Mouse (Mus musculus) CD8-positive naive resting alpha-beta T cell, adult 2 months (primary cell): ENCODE data around the gene Ppp1r3e.
A peak's percentile ranks its signal among the peaks of the same experiment; 100 is the strongest.

ENCODE experiments used
- DNase-seq, 2 experiments: peaks; one replicate each; pipeline ENCODE4 v3.0.0; 2022; ENCODE audit warnings: low read depth in 2 of 2, low spot score in 2 of 2

Ppp1r3e gene

DNA sequence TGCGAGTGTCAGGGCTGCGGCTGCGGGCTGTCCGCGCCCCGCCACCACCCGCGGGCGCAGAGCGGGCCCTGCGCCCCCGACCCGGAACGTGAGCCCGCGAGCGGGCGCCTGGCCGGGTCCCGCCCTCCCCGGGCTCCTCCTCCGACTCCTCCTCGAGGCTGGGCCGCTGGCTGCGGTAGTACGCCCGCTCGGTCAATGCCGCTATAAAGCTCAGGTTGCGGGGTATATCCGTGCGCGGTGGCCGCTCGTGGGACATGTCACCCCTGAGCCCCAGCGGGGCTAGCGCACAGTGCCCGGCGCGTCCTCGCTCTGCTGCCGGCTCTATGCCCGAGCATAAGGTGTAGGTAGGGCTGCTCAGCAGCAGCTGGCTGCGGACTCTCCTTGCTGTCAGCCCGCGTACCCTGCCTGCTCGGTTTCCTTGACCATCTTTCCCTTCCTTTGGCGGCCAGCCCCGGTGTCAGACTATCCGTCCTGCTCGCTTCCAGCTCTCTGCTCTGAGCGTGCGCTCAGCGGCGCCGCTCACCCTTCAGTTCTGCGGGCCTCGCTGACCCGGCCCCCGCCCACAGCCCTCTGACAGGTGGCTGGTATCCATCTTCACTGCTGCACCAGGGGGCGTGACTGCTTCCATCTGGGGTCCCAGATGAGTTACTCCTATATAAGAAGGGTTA, at the start of gene Ppp1r3e:
Ppp1r3e (minus strand) TSS at position 503 of the 668 bp plus-strand sequence.
- DNase-seq = peak; percentile 47

DNA sequence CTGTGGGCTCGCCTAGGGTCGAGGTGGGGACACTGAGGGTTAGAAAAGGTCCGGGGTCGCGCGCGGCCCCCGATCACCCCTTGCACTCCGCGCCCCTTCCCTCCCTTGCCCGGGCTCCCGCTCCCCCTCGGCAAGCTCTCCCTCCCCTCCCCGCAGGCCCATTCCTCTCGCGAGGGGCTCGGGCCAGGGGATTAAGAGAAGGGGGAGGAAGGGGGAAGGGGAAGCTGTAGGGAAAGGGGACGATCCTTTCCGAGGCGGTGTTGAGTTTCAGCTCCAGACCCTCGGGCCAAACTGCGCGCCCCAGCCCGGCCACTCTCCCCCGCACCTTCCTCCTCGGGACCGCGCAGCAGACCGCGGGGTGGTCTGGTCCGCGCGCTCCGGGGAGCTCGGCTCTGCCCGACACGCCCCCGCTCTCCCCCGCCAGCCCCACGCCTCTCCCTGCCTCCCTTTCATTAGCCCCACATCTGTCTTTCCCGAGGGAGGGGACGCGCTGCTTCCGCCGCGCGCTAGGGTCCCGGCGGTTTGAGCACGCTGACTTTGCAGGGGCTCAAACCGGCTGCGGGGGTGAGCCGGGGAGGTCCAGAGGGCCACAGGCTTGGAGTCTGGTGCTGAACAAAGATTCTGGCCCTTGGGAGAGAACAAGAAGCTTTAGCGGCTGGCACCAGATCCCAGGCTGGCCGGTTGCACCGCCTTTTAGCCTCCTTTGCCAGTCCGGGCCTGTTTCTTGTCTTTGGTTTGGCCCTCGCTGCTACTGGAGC, 49.2 kb upstream of the Ppp1r3e start:
- no peak for DNase-seq

- no peak for DNase-seq
Observed at GRCm38 (mm10) chr14:54925349-54926342, 48.3 kb upstream of the Ppp1r3e start, which contains the start of gene Efs. Efs (minus strand) TSS chr14:54926126.

DNA sequence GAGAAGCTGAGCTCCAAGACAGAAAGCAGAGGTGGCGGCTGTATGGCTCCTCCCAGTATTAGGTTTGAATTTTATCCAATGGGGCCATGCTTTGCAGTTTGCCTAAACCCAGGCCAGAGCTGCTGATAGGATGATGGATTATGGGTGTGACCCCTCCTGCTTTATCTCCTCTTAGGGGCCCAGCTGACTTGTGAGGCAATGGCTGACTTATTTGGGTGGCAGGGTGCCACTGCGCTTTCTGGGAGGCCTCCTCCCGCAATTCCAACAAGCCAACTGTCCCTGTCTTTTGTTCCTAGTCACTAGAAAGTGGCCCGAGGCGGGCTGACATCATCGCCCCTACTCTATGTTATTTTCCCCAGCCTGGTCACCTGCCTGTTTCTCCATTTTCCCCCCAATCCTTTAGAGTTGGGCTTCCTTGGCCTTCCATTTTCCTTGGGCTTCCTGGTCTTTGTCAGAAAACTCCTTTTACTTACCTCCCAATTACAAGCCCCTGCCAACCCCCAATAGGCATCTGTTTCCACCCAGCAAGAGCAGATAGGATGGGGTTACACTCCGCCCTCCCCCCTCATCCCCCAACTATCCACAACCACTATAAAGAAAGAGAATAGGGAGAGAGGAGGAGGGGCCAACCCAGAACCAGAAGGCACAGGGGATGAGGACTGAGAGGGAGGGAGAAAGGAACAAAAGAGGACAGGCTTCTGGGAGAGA, 47.4 kb upstream of the Ppp1r3e start:
- DNase-seq = no peak

DNA sequence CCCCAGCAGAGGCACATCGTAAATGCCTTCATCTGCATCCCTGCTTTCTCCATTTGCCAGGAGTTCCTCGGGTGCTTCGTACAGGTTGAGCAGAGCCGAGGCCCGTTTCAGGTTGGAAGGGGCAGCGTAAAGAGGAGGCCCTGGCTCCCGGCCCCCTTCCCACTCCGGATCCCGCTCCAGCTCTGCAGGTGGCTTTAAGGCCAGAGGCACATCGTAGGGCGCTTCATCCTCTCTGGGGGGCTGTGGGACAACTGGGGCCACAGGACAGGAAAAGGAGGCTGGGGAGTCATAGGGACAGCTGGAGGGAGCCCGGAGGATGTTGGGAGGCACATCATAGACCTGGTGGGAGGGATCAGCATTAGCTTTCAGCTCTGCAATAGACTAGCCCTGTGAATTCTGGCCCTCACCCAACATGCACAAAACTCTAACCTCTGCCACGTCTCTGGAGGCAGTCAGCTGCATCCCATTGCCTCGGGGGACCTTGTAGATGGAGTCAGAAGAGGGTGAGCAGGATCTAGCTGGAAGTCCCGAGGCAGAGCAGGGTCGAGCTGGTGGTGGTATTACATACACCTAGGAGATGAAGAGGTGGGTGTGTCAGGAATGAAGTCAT, 42.8 kb upstream of the Ppp1r3e start:
- no peak for DNase-seq

GRCm38 (mm10) chr14:54913343-54913742, 36.0 kb upstream of the Ppp1r3e start:
- no peak for DNase-seq

DNA sequence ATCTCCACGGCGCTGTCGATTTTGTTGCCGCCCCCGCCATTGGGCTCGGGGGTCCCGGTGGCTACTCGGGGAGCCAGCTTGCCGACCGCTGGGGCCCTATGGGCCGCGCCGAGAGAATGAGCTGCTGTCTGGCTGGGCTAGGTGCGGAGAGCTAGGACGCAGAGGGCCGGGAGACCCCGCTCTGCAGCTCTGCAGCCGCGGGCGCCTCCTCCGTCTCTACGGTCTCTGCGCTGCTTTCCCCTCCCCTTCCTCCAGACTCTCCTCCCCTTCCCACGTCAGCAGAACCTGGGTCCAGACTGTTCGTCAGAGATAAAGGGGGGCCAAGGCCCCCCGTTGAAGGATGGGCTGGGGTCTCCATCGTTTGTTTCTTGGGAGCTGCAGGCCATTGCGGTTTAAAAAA, 35.5 kb upstream of the Ppp1r3e start, which contains the start of gene Slc22a17:
Slc22a17 (minus strand) TSS at position 247 of the 400 bp plus-strand sequence.
- peak in 1 of 2 experiments; percentile 16 for DNase-seq

DNA sequence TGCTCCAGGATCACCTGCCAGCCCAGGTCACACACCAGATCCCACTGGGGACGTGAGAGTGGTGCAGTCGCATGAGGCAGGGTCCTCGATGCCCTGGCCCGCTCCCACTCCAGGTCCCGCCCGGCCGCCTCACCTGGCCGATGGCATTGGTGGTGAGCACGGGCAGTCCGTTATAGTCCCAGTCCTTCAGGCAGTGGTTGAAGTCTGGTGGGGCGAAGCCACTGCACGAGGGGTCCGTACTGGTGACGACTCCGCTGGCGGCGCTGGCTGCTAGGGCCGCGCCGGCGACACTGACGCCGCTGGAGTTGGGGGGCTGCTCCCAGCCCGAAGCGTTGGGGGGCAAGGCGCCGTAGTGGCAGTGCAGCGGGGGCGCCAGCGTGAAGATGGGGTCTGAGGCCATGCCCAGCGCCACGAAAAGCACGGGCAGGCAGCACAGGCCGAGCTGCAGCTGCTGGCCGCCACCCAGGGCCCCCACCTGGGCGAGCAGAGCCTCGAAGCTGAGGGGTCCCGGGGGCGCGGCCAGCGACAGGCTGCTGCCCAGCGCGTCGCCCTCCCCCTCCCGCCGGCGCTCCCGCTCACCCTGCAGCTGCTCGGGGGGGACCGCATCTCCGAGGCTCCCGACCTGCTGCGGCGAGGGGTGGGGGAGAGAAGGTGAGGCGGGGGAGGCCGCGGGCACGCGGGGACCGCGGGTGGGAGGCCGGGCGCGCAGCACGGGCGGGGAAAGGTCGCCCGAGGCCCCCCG, 34.9 kb upstream of the Ppp1r3e start:
- DNase-seq = no peak

DNA sequence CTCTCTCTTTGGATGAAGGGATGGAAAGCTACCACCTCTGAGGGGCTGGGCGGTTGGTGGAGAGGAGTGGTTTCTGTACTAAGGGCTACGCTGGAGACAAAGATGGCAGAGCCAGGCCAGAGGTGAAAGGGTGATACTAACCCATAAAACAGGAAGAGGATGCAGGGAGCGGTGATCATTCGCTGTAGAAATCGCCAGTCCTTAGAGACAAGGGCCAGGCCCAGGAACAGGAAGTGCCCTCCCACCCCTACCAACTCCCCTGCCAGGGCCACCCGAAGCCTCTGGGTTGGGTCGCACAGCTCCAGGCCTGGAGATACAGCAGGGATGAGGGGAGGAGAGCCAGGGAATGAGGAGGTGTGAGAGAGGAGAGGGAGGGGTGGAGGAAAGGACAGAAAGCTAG, 31.3 kb upstream of the Ppp1r3e start:
- no peak for DNase-seq

DNA sequence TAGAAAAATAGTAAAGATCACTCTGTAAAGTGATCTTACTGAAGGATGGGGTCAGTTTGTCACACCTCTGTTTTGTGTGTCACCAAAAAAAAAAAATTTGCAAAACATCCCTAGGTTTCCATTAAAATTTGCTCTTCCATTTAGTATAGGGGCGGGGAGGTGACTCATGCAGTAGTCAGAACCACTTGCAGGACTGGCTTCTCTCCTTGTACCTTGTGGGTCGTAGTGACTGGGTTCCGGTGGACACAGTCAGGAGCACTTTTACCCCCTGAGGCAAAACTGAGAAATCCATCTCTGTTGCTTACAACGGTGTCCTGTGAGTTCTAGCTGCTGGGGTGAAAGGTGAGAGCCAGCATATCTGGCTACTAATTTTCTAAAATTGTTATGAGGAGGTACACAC, 26.3 kb upstream of the Ppp1r3e start:
- DNase-seq = no peak

DNA sequence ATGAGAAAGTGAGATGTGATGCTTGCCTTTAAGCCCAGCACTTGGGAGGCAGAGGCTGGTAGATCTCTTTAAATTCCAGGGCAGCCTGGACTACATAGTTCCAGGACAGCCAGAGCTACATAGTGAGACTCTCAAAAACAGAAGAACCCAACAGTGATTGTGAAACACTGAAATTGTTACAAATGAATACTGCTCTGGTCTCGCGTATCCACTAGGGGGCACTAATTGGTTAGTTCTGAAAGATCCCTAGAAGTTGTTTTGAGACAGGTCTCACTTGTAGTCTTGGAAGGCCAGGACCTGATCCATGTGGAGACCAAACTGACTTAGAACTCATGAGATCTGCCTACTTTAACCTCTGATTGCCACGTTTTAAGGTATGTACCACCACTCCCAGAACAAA, 23.0 kb upstream of the Ppp1r3e start:
- peak; percentile 50 to 66 for DNase-seq

GRCm38 (mm10) chr14:54897445-54897844, 20.1 kb upstream of the Ppp1r3e start:
- no peak for DNase-seq

DNA sequence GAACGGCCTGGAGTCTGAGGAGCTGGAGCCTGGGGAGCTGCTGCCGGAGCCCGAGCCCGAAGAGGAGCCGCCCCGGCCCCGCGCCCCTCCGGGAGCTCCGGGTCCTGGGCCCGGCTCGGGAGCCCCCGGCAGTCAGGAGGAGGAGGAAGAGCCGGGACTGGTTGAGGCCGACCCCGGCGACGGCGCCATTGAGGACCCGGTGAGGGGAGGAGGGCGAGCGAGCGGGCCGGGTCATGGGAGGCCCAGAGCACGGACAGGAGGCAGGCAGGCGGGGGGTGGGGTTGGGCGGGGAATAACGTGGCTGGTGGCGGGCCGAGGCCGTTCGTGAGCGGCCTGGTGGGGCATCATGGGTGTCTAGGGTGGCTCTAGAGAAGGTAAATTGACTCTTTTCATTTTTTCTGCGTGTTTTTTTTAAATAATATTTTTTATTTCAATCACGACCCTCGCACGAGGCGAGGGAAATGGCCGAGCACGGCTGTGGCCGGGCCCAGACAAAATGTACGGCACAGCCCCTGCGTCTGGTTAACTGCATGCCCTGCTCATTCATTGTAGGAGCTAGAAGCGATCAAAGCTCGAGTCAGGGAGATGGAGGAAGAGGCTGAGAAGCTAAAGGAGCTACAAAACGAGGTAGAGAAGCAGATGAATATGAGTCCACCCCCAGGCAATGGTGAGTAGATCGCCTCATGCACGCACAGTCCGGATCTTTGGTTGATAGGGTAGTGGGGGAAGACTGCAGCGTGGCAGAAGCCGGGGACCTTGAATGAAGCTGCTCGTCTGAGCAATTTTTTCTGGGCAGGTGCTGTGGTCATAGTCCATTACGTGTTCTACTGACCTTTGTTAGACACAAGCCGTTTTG, 17.2 kb upstream of the Ppp1r3e start:
- DNase-seq = no peak

- DNase-seq = peak; percentile 96 to 98
Observed at GRCm38 (mm10) chr14:54893651-54894181, 16.4 kb upstream of the Ppp1r3e start.

GRCm38 (mm10) chr14:54892200-54892599, 14.8 kb upstream of the Ppp1r3e start, which contains the start of gene Pabpn1:
Pabpn1 (plus strand) TSS chr14:54892500.
- no peak for DNase-seq

DNA sequence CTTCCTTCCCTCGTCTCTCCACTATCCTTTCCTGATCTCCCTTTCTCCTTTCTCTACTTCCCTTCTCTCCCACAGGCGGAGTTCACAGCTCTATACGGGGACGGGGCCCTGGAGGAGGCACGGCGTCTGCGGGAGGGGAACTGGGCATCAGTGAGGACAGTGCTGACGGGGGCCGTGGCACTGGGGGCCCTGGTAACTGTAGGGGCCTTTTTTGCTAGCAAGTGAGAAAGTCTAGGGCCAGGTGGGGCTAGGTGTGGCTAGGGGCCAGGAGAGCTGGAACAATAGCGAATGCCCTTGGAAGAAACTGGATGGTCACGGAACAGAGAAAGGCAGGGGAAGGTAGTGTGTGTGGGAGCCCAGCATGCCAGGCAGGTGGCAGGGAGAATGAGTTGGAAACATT, 8.0 kb upstream of the Ppp1r3e start:
- DNase-seq = no peak

GRCm38 (mm10) chr14:54884022-54884712, 6.8 kb upstream of the Ppp1r3e start:
- no peak for DNase-seq
